Mouse (Mus musculus): Measurements from ENCODE around the gene Gm4924. TPM values are rescaled to one million over a fixed set of nuclear protein-coding genes. Genes with fewer than 3 reads are reported as not detected.

Gene Gm4924
- polyA plus RNA-seq, 1 experiment from 2014 or later: 6.7 TPM

DNA sequence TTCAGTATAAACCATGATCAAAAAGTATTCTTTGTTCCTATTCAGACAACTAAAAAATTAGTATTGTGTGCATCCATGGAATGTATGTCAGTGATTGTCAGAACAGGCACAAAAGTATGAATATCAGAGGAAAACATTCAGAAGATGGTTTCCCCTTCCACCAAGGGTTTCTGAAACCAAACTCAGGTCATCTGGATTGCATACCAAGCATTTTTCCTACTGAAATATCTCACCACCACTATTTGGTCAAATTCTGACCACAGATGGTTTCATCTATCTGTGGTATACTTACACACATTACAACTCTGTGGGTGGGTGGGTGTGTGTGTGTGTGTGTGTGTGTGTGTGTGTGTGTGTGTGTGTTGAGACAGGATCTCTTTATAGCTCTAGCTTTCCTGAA lies 69.6 kb downstream of the Gm4924 start:
- Histone ChIP-seq H3K36me3 (ENCODE audit: control insufficient read depth, insufficient read depth, low read length) (no peaks in the 10 kb centered on the region), H3K4me2 (ENCODE audit: low read depth, low read length) (no peak overlapping the region), H3K27ac (replicated peaks; ENCODE audit: low read depth, low read length) (no peak overlapping the region), H3K4me1 (ENCODE audit: control insufficient read depth, insufficient read depth, low read length) (no peaks in the 10 kb centered on the region), H3K27me3 (replicated peaks; ENCODE audit: control insufficient read depth, insufficient read depth, low read length) (no peaks in the 10 kb centered on the region), H3K9me3 (ENCODE audit: control insufficient read depth, low read length) (0 out of 2 replicates have a peak, but pooled peaks cover 9% of the 10 kb centered on the region), H3K4me3 (ENCODE audit: low read depth, low read length) (no peak overlapping the region), H3K9ac (ENCODE audit: low read depth, low read length) (no peak overlapping the region)
- ATAC-seq (ENCODE audit: low read depth) (no peak), DNase-seq (ENCODE audit: low spot score) (no peak)

Other genes with a start within 250 kb of the Gm4924 start
- 4.8 and 5.7 TPM in 2 replicates for gene AU041133, start 226.2 kb upstream of the Gm4924 start, polyA plus RNA-seq (2014; fragmentation: Nextera tagmentation; extraction: Ambion mirVana)
- 14.8 and 16.2 TPM in 2 replicates for gene Zfp938, start 113.0 kb upstream of the Gm4924 start, polyA plus RNA-seq (2014; fragmentation: Nextera tagmentation; extraction: Ambion mirVana)
- gene 4932415D10Rik, start 37.7 kb upstream of the Gm4924 start, polyA plus RNA-seq (2014; fragmentation: Nextera tagmentation; extraction: Ambion mirVana): not detected in 2 replicates
- gene Gm1553, start 138.4 kb downstream of the Gm4924 start, polyA plus RNA-seq (2014; fragmentation: Nextera tagmentation; extraction: Ambion mirVana): not detected in 2 replicates